Mouse (Mus musculus) cortical plate, adult 2 months (tissue): ENCODE measurements around the gene H2-M1.

Experiments used
- CTCF ChIP-seq: fragments of 200-500 bp; IDR thresholded peaks from 2 replicates; pipeline ENCODE4 v1.5.1; 2011; ENCODE audit warnings: mild to moderate bottlenecking, control low read depth, low read length; ENCODE audit not compliant: insufficient read depth; ENCODE audit errors: extremely low read depth
- POLR2A ChIP-seq: fragments of 200-500 bp; IDR thresholded peaks from 2 replicates; pipeline ENCODE4 v1.6.1; 2011; ENCODE audit warnings: mild to moderate bottlenecking, low read length, control low read depth; ENCODE audit not compliant: insufficient read depth; ENCODE audit errors: extremely low read depth

DNA sequence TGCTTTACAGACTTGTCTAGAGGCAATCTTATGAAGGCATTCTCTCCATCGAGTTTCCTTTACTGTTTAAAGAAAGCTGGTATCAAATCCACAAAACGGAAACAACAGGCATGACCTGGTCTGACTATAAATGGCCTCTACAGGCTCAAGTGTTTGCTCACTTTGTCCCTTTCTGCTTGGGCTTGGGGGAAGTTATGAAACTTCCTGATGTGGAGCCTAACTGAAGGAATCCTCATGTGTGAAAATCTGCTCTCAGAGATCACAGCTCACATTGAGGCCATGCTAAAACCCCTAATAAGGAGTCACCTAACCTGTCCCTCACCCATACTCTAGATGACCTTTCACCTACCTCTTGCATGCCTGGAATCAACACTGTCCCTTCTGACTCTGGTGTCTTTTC lies 25.7 kb upstream of the H2-M1 start:
- no peak for TF ChIP-seq CTCF
- no peak for TF ChIP-seq POLR2A
